Mouse (Mus musculus) midbrain, embryonic 12.5 days (tissue): Measurements from ENCODE around the gene Dglucy. TPM values are rescaled to one million over a fixed set of nuclear protein-coding genes. Genes with fewer than 3 reads are reported as not detected.

Experiments
- ATAC-seq: fragments of 200-750 bp; cut with Nextera tagmentation; 2 replicates; pipeline ENCODE4 v1.8.0; 2017; ENCODE audit warnings: low read depth, moderate TSS enrichment, moderate library complexity; ENCODE audit not compliant: low FRiP score
- H3K27ac ChIP-seq: fragments of 300-500 bp; sonication (generic); replicated peaks from 2 replicates; pipeline ENCODE4 v1.5.1; 2016; ENCODE audit warnings: mild to moderate bottlenecking
- H3K27me3 ChIP-seq: fragments of 300-500 bp; sonication (generic); 2 replicates; pipeline ENCODE4 v1.6.1; 2016; ENCODE audit warnings: mild to moderate bottlenecking
- H3K36me3 ChIP-seq: fragments of 300-500 bp; sonication (generic); 2 replicates; pipeline ENCODE4 v1.6.1; 2016
- H3K4me1 ChIP-seq: fragments of 300-500 bp; sonication (generic); 2 replicates; pipeline ENCODE4 v1.6.1; 2016
- H3K4me2 ChIP-seq: fragments of 300-500 bp; sonication (generic); replicated peaks from 2 replicates; pipeline ENCODE4 v1.6.1; 2016; ENCODE audit warnings: mild to moderate bottlenecking, moderate library complexity
- H3K4me3 ChIP-seq: fragments of 300-500 bp; sonication (generic); 2 replicates; pipeline ENCODE4 v1.5.1; 2016; ENCODE audit warnings: mild to moderate bottlenecking
- H3K9ac ChIP-seq: fragments of 300-500 bp; sonication (generic); replicated peaks from 2 replicates; pipeline ENCODE4 v1.6.1; 2016; ENCODE audit warnings: mild to moderate bottlenecking, moderate library complexity
- H3K9me3 ChIP-seq: fragments of 300-500 bp; sonication (generic); 2 replicates; pipeline ENCODE4 v1.6.1; 2016; ENCODE audit warnings: mild to moderate bottlenecking
- WGBS: fragments of 180-500 bp; shearing (Covaris S2); methylation state at CpG from one replicate; pipeline ENCODE4 v1.1.7; 2016; 5-methylcytosine and 5-hydroxymethylcytosine counted together
- polyA plus RNA-seq: library from polyadenylated mRNA; unstranded; fragments of >200 nt; fragmentation: Nextera tagmentation; extraction: Ambion mirVana; gene quantifications from 2 replicates; pipeline ENCODE4 v1.2.1, GENCODE M21; 2016

Dglucy gene
- polyA plus RNA-seq, 1 experiment from 2014 or later = 0.80 TPM

- H3K27ac ChIP-seq = no peak overlapping the region
- no peak overlapping the region for H3K4me2 ChIP-seq
- no peaks in the 10 kb centered on the region for H3K36me3 ChIP-seq
- no peak overlapping the region for H3K4me3 ChIP-seq
- H3K4me1 ChIP-seq = no peaks in the 10 kb centered on the region
- WGBS = 85% methylated on average over 2 of the region's 2 CpGs
- H3K9me3 ChIP-seq = no peaks in the 10 kb centered on the region
- no peak for ATAC-seq
- no peak overlapping the region for H3K9ac ChIP-seq
- no peaks in the 10 kb centered on the region for H3K27me3 ChIP-seq
These were observed 93.0 kb downstream of the Dglucy start for GRCm38 (mm10) chr12:100871841-100872240.

GRCm38 (mm10) chr12:100873612-100874011 lies 94.8 kb downstream of the Dglucy start:
- H3K9me3 ChIP-seq = no peaks in the 10 kb centered on the region
- H3K36me3 ChIP-seq = no peaks in the 10 kb centered on the region
- no peak overlapping the region for H3K4me2 ChIP-seq
- whole genome bisulfite sequencing = 86% methylated on average over 3 of the region's 3 CpGs
- H3K9ac ChIP-seq = no peak overlapping the region
- H3K4me1 ChIP-seq = no peaks in the 10 kb centered on the region
- no peak overlapping the region for H3K27ac ChIP-seq
- no peaks in the 10 kb centered on the region for H3K27me3 ChIP-seq
- ATAC-seq = no peak
- no peak overlapping the region for H3K4me3 ChIP-seq

GRCm38 (mm10) chr12:100875553-100875952 lies 96.7 kb downstream of the Dglucy start:
- Histone ChIP-seq H3K4me1 (no peaks in the 10 kb centered on the region), H3K27ac (no peak overlapping the region), H3K9me3 (no peaks in the 10 kb centered on the region), H3K4me2 (no peak overlapping the region), H3K4me3 (no peak overlapping the region), H3K27me3 (no peaks in the 10 kb centered on the region), H3K9ac (no peak overlapping the region), H3K36me3 (no peaks in the 10 kb centered on the region)
- ATAC-seq = no peak
- 61% methylated on average over 3 of the region's 3 CpGs for WGBS

GRCm38 (mm10) chr12:100875960-100876359 lies 97.1 kb downstream of the Dglucy start:
- no peak overlapping the region for H3K9ac ChIP-seq
- H3K9me3 ChIP-seq = no peaks in the 10 kb centered on the region
- WGBS = 80% methylated on average over 4 of the region's 6 CpGs
- H3K4me1 ChIP-seq = no peaks in the 10 kb centered on the region
- H3K4me2 ChIP-seq = no peak overlapping the region
- no peak overlapping the region for H3K4me3 ChIP-seq
- no peaks in the 10 kb centered on the region for H3K36me3 ChIP-seq
- no peak for ATAC-seq
- no peak overlapping the region for H3K27ac ChIP-seq
- no peaks in the 10 kb centered on the region for H3K27me3 ChIP-seq

GRCm38 (mm10) chr12:100877936-100878335 lies 99.1 kb downstream of the Dglucy start:
- WGBS = 85% methylated on average over 6 of the region's 6 CpGs
- ATAC-seq = no peak
- Histone ChIP-seq H3K27me3 (no peaks in the 10 kb centered on the region), H3K4me2 (no peak overlapping the region), H3K4me1 (no peaks in the 10 kb centered on the region), H3K4me3 (no peak overlapping the region), H3K36me3 (no peaks in the 10 kb centered on the region), H3K9ac (no peak overlapping the region), H3K9me3 (no peaks in the 10 kb centered on the region), H3K27ac (no peak overlapping the region)

GRCm38 (mm10) chr12:100878556-100878955 lies 99.7 kb downstream of the Dglucy start:
- 95% methylated on average over 16 of the region's 16 CpGs for WGBS
- Histone ChIP-seq H3K9me3 (no peaks in the 10 kb centered on the region), H3K36me3 (no peaks in the 10 kb centered on the region), H3K9ac (no peak overlapping the region), H3K4me1 (no peaks in the 10 kb centered on the region), H3K4me3 (no peak overlapping the region), H3K27me3 (no peaks in the 10 kb centered on the region), H3K4me2 (no peak overlapping the region), H3K27ac (no peak overlapping the region)
- no peak for ATAC-seq

- ATAC-seq = no peak
- Histone ChIP-seq H3K27ac (no peak overlapping the region), H3K27me3 (no peaks in the 10 kb centered on the region), H3K9ac (no peak overlapping the region), H3K4me1 (no peaks in the 10 kb centered on the region), H3K4me3 (no peak overlapping the region), H3K36me3 (no peaks in the 10 kb centered on the region), H3K4me2 (no peak overlapping the region), H3K9me3 (no peaks in the 10 kb centered on the region)
- WGBS = 87% methylated on average over 7 of the region's 7 CpGs
These were observed 104.3 kb downstream of the Dglucy start for GRCm38 (mm10) chr12:100883168-100883567.

GRCm38 (mm10) chr12:100885585-100885984 lies 106.7 kb downstream of the Dglucy start:
- H3K9me3 ChIP-seq = no peaks in the 10 kb centered on the region
- H3K4me1 ChIP-seq = no peaks in the 10 kb centered on the region
- H3K4me2 ChIP-seq = no peak overlapping the region
- ATAC-seq = no peak
- no peaks in the 10 kb centered on the region for H3K36me3 ChIP-seq
- no peaks in the 10 kb centered on the region for H3K27me3 ChIP-seq
- H3K27ac ChIP-seq = no peak overlapping the region
- no peak overlapping the region for H3K9ac ChIP-seq
- no peak overlapping the region for H3K4me3 ChIP-seq
- 89% methylated on average over 3 of the region's 3 CpGs for WGBS

GRCm38 (mm10) chr12:100886877-100887276 lies 108.0 kb downstream of the Dglucy start:
- 90% methylated on average over 4 of the region's 4 CpGs for WGBS
- H3K36me3 ChIP-seq = no peaks in the 10 kb centered on the region
- ATAC-seq = no peak
- no peak overlapping the region for H3K4me2 ChIP-seq
- H3K4me3 ChIP-seq = no peak overlapping the region
- H3K9ac ChIP-seq = no peak overlapping the region
- no peaks in the 10 kb centered on the region for H3K4me1 ChIP-seq
- H3K27me3 ChIP-seq = no peaks in the 10 kb centered on the region
- H3K27ac ChIP-seq = no peak overlapping the region
- no peaks in the 10 kb centered on the region for H3K9me3 ChIP-seq

GRCm38 (mm10) chr12:100887801-100888258 lies 109.0 kb downstream of the Dglucy start:
- Histone ChIP-seq H3K27ac (no peak overlapping the region), H3K9me3 (no peaks in the 10 kb centered on the region), H3K4me2 (no peak overlapping the region), H3K36me3 (no peaks in the 10 kb centered on the region), H3K4me3 (no peak overlapping the region), H3K9ac (no peak overlapping the region), H3K4me1 (no peaks in the 10 kb centered on the region), H3K27me3 (no peaks in the 10 kb centered on the region)
- 30% methylated on average over 12 of the region's 12 CpGs for WGBS
- no peak for ATAC-seq

GRCm38 (mm10) chr12:100890548-100890947 lies 111.7 kb downstream of the Dglucy start:
- no peak overlapping the region for H3K4me2 ChIP-seq
- H3K9ac ChIP-seq = no peak overlapping the region
- H3K4me3 ChIP-seq = no peak overlapping the region
- no peaks in the 10 kb centered on the region for H3K27me3 ChIP-seq
- no peaks in the 10 kb centered on the region for H3K9me3 ChIP-seq
- H3K27ac ChIP-seq = no peak overlapping the region
- peaks cover 6% of the 10 kb centered on the region; the same call in 1 of the 2 replicates for H3K4me1 ChIP-seq
- no peaks in the 10 kb centered on the region for H3K36me3 ChIP-seq
- 83% methylated on average over 3 of the region's 3 CpGs for WGBS
- no peak for ATAC-seq

GRCm38 (mm10) chr12:100895504-100895903 lies 116.6 kb downstream of the Dglucy start:
- Histone ChIP-seq H3K9me3 (no peaks in the 10 kb centered on the region), H3K4me3 (no peak overlapping the region), H3K4me2 (no peak overlapping the region), H3K9ac (no peak overlapping the region), H3K27me3 (peaks cover 34% of the 10 kb centered on the region), H3K36me3 (no peaks in the 10 kb centered on the region), H3K4me1 (peaks cover 22% of the 10 kb centered on the region), H3K27ac (no peak overlapping the region)
- WGBS = 7% methylated on average over 2 of the region's 2 CpGs
- no peak for ATAC-seq

- H3K27ac ChIP-seq = no peak overlapping the region
- H3K4me3 ChIP-seq = no peak overlapping the region
- H3K9ac ChIP-seq = no peak overlapping the region
- no peaks in the 10 kb centered on the region for H3K9me3 ChIP-seq
- no peak for ATAC-seq
- no peak overlapping the region for H3K4me2 ChIP-seq
- no peaks in the 10 kb centered on the region for H3K36me3 ChIP-seq
- 60% methylated on average over 3 of the region's 3 CpGs for WGBS
- H3K27me3 ChIP-seq = peaks cover 44% of the 10 kb centered on the region
- H3K4me1 ChIP-seq = peaks cover 22% of the 10 kb centered on the region
These were observed 117.8 kb downstream of the Dglucy start for GRCm38 (mm10) chr12:100896661-100897060.
